Mouse (Mus musculus): ENCODE results near the gene Gm3164.
"Not testable (repeated sequence)": the region's sequence is repeated elsewhere in the genome, so short reads cannot be mapped to it uniquely, and the experiment has no call there.

Gene Gm3164

GRCm38 (mm10) chr14:4414965-4415835 is at the start of gene Gm3164:
Gene Gm3164 (plus strand): TSS chr14:4415448.
- not testable (repeated sequence) for DNase-seq (ENCODE audit: low spot score in 2 of 2)

- not testable (repeated sequence) for DNase-seq (ENCODE audit: low spot score in 2 of 2)
Measured at GRCm38 (mm10) chr14:4368991-4369390, 46.3 kb upstream of the Gm3164 start.

- DNase-seq (ENCODE audit: low spot score in 2 of 2): not testable (repeated sequence)
Measured at GRCm38 (mm10) chr14:4369691-4370090, 45.6 kb upstream of the Gm3164 start.

- DNase-seq (ENCODE audit: low spot score in 2 of 2): not testable (repeated sequence)
Measured at GRCm38 (mm10) chr14:4377871-4378270, 37.4 kb upstream of the Gm3164 start.

- DNase-seq (ENCODE audit: low spot score in 2 of 2): not testable (repeated sequence)
Measured at GRCm38 (mm10) chr14:4385606-4386005, 29.6 kb upstream of the Gm3164 start.

- DNase-seq (ENCODE audit: low spot score in 2 of 2): not testable (repeated sequence)
Measured at GRCm38 (mm10) chr14:4392841-4393530, 22.3 kb upstream of the Gm3164 start.

- DNase-seq (ENCODE audit: low spot score in 2 of 2): not testable (repeated sequence)
Measured at GRCm38 (mm10) chr14:4397226-4397625, 18.0 kb upstream of the Gm3164 start, which contains the start of gene Gm3159. Gene Gm3159 (plus strand): TSS chr14:4397526.

- not testable (repeated sequence) for DNase-seq (ENCODE audit: low spot score in 2 of 2)
Measured at GRCm38 (mm10) chr14:4398624-4399023, 16.6 kb upstream of the Gm3164 start.

GRCm38 (mm10) chr14:4400115-4400789 is 15.0 kb upstream of the Gm3164 start:
- not testable (repeated sequence) for DNase-seq (ENCODE audit: low spot score in 2 of 2)

- DNase-seq (ENCODE audit: low spot score in 2 of 2): not testable (repeated sequence)
Measured at GRCm38 (mm10) chr14:4401245-4401644, 14.0 kb upstream of the Gm3164 start.

- not testable (repeated sequence) for DNase-seq (ENCODE audit: low spot score in 2 of 2)
Measured at GRCm38 (mm10) chr14:4403840-4404239, 11.4 kb upstream of the Gm3164 start.

GRCm38 (mm10) chr14:4409939-4410338 is 5.3 kb upstream of the Gm3164 start:
- not testable (repeated sequence) for DNase-seq (ENCODE audit: low spot score in 2 of 2)

- DNase-seq (ENCODE audit: low spot score in 2 of 2): not testable (repeated sequence)
Measured at GRCm38 (mm10) chr14:4430692-4431091, 15.4 kb downstream of the Gm3164 start, which contains the start of gene Gm3173. Gene Gm3173 (plus strand): TSS chr14:4430992.

- not testable (repeated sequence) for DNase-seq (ENCODE audit: low spot score in 2 of 2)
Measured at GRCm38 (mm10) chr14:4481445-4481844, 66.2 kb downstream of the Gm3164 start, which contains the start of gene Gm3182. Gene Gm3182 (plus strand): TSS chr14:4481745.

Measured in frontal cortex, postnatal 14 days (tissue).